Mouse (Mus musculus) heart, embryonic 10.5 days (tissue): ENCODE data around the gene Magi1. TPM values are rescaled to one million over a fixed set of nuclear protein-coding genes. Genes with fewer than 3 reads are reported as not detected.
"Not testable (repeated sequence)": the region's sequence is repeated elsewhere in the genome, so short reads cannot be mapped to it uniquely, and the experiment has no call there.

Experiments used
- DNase-seq: peaks from one replicate; pipeline ENCODE4 v3.0.0-alpha.2; 2017; ENCODE audit warnings: low spot score
- H3K27ac ChIP-seq: fragments of 300-500 bp; sonication (generic); 2 replicates; pipeline ENCODE4 v1.5.1; 2016; ENCODE audit warnings: mild to moderate bottlenecking
- H3K27me3 ChIP-seq: fragments of 300-500 bp; sonication (generic); 2 replicates; pipeline ENCODE4 v1.6.1; 2016; ENCODE audit warnings: mild to moderate bottlenecking; ENCODE audit not compliant: poor library complexity, insufficient read depth, severe bottlenecking
- H3K36me3 ChIP-seq: fragments of 300-500 bp; sonication (generic); 2 replicates; pipeline ENCODE4 v1.6.1; 2016; ENCODE audit warnings: mild to moderate bottlenecking, moderate library complexity
- H3K4me1 ChIP-seq: fragments of 300-500 bp; sonication (generic); 2 replicates; pipeline ENCODE4 v1.6.1; 2016; ENCODE audit warnings: mild to moderate bottlenecking
- H3K4me3 ChIP-seq: fragments of 300-500 bp; sonication (generic); 2 replicates; pipeline ENCODE4 v1.5.1; 2016; ENCODE audit warnings: mild to moderate bottlenecking, moderate library complexity
- H3K9me3 ChIP-seq: fragments of 300-500 bp; sonication (generic); 2 replicates; pipeline ENCODE4 v1.6.1; 2016; ENCODE audit warnings: mild to moderate bottlenecking, moderate library complexity
- WGBS: fragments of 180-500 bp; shearing (Covaris S2); methylation state at CpG from one replicate; pipeline ENCODE4 v1.1.7; 2016; 5-methylcytosine and 5-hydroxymethylcytosine counted together
- polyA plus RNA-seq: library from polyadenylated mRNA; unstranded; fragments of >200 nt; fragmentation: Nextera tagmentation; extraction: Ambion mirVana; gene quantifications from 2 replicates; pipeline ENCODE4 v1.2.1, GENCODE M21; 2016

The Magi1 gene
- polyA plus RNA-seq, 1 experiment from 2014 or later, result 10.5 TPM

DNA sequence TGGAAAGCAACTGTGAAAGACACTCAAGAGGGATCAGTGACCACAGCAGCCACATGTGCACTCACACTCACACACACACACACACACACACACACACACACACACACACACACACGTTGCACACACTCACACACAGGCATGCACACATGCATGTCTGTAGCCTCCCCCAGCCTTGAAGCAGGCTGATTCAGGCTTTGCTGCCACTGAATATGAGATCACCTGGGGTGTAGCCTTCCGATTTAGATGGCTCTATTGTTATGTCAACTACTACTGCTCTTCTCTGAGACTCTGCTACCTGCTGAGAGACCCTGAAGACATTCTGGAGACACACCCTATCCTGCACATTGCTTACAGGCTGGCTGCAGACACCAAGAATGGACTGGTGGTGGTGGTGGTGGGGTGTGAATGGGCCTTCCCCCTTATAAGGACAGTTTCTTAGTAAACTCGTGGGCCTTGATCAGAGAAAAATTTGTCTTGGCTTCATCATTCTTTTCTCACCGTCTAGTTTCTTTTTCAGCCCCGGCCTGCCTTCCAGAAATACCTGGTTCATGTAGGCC, 653.9 kb downstream of the Magi1 start:
- not testable (repeated sequence) for H3K36me3 ChIP-seq, H3K9me3 ChIP-seq, H3K4me3 ChIP-seq, H3K27me3 ChIP-seq, H3K27ac ChIP-seq, DNase-seq, H3K4me1 ChIP-seq
- 68% methylated on average over 5 of the region's 5 CpGs for WGBS

DNA sequence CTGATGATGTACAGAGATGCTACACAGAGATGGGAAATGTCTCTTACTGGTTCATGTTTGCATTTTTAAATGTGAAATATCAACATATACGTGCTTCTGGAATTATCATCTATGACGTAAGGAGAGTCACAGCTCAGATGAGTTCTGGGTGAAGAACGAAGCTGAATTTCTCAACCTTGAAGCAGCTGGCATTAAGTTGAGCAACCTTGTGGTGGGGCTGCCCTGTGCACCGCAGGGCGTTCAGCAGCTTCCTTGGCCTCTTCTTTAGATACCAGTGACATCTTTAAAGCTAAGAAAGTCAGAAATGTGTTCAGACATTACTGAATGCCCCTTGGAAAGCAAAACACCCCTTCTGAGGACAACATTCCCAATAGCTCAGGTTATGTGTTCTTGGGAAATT, 656.5 kb downstream of the Magi1 start:
- H3K4me1 ChIP-seq, result no peaks in the 10 kb centered on the region
- no peaks in the 10 kb centered on the region for H3K27me3 ChIP-seq
- no peak overlapping the region for H3K27ac ChIP-seq
- no peak for DNase-seq
- no peaks in the 10 kb centered on the region for H3K36me3 ChIP-seq
- H3K4me3 ChIP-seq, result no peak overlapping the region
- WGBS, result 89% methylated on average over 5 of the region's 5 CpGs
- no peaks in the 10 kb centered on the region for H3K9me3 ChIP-seq

Other genes with a start within 250 kb of the Magi1 start
- gene Slc25a26, start 216.4 kb upstream of the Magi1 start, polyA plus RNA-seq, result 11.3 and 12.8 TPM in 2 replicates